Mouse (Mus musculus): ENCODE measurements around the gene Prdm16. TPM values are rescaled to one million over a fixed set of nuclear protein-coding genes. Genes with fewer than 3 reads are reported as not detected.

Prdm16 gene
- polyA plus RNA-seq, 1 experiment from 2014 or later, result 19.4 TPM

DNA sequence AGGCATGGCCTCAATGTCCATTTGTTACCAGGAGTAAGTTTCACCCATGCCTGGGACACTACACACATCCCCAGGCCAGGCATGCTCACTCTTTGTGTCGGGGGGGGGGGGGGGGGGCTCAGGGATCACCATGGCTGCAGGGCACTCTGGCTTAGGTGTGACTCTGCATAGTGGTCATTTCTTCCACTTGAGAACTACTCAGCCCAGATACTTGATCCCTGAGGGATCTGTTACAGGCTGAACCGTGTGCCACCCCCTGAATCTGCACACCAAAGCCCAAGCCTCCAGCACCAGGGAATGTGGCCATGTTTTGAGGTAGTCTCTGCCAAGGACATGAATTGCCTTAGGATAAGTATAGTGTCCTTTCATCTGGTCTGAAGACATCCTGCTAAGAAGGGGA, 123.0 kb downstream of the Prdm16 start:
- no peak for ATAC-seq (ENCODE audit: insufficient read depth)
- Histone ChIP-seq H3K27me3 (ENCODE audit: insufficient read depth, low read length) (no peaks in the 10 kb centered on the region), H3K4me3 (ENCODE audit: low read depth, low read length) (no peak overlapping the region), H3K4me2 (no peak overlapping the region), H3K9me3 (ENCODE audit: low read depth, low read length) (no peaks in the 10 kb centered on the region), H3K4me1 (ENCODE audit: insufficient read depth) (no peaks in the 10 kb centered on the region), H3K9ac (no peak overlapping the region), H3K27ac (ENCODE audit: low read depth) (no peak overlapping the region), H3K36me3 (ENCODE audit: insufficient read depth) (no peaks in the 10 kb centered on the region)
- WGBS, result 54% methylated on average over 2 of the region's 2 CpGs
- no peak for DNase-seq
- no peak for TF ChIP-seq CTCF (IDR thresholded peaks at IDR 0.05; ENCODE audit: low read depth)

DNA sequence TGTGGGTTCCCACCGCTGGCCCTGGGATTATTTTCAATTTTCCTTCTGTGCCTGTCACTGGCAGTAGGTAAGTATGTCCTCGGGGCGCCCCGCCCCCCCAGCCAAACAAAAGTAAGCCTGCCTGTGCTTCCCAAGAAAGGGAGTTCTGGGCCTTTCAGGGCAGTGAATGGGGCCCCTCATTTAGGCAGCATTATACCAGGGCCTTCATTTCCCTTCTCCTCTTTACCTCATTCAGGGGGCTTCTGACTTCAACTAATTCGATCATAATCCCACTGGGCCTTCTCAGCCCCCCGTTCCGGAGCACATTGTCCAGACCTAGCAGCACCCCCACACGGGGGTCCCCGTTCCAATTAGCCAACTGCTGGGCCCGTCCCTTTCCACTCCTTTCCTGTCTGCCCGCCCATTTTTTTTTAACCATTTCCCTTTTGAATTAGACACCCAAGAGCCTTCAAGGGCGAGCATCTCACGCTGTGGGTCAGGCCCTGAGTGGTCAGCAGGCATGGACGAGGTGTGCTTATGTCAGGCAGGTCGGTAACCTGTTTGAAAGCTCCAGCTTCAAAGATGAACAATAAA, 124.1 kb downstream of the Prdm16 start:
- Histone ChIP-seq H3K27me3 (ENCODE audit: insufficient read depth, low read length) (no peaks in the 10 kb centered on the region), H3K36me3 (ENCODE audit: insufficient read depth) (no peaks in the 10 kb centered on the region), H3K4me1 (ENCODE audit: insufficient read depth) (no peaks in the 10 kb centered on the region), H3K4me2 (no peak overlapping the region), H3K9me3 (ENCODE audit: low read depth, low read length) (no peaks in the 10 kb centered on the region), H3K4me3 (ENCODE audit: low read depth, low read length) (no peak overlapping the region), H3K9ac (no peak overlapping the region), H3K27ac (ENCODE audit: low read depth) (no peak overlapping the region)
- WGBS, result 57% methylated on average over 15 of the region's 15 CpGs
- ATAC-seq (ENCODE audit: insufficient read depth), result no peak
- no peak for DNase-seq
- no peak for TF ChIP-seq CTCF (IDR thresholded peaks at IDR 0.05; ENCODE audit: low read depth)

DNA sequence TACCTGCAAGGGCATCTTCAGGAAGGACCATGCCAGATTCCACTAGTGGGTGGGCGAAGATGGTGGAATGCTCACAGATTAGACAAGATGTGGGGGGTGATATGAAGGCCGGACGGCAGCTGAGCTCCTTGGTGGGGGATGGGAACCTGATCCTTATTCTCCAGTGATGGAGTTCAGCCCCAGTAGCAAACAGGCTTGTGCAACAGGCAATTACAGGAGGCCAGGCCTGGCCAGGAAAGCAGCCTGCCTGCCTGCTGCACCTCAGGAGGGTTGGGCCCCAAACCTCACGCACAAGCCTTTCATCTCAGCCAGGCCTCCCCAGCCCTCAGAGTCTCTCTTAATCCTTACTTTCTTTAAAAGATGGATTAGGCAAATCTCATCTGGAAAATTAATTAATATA, 124.9 kb downstream of the Prdm16 start:
- no peak overlapping the region for H3K4me3 ChIP-seq (ENCODE audit: low read depth, low read length)
- 61% methylated on average over 4 of the region's 4 CpGs for WGBS
- H3K36me3 ChIP-seq (ENCODE audit: insufficient read depth), result no peaks in the 10 kb centered on the region
- DNase-seq, result no peak
- H3K27me3 ChIP-seq (ENCODE audit: insufficient read depth, low read length), result 0 out of 2 replicates have a peak, but pooled peaks cover 4% of the 10 kb centered on the region
- no peak overlapping the region for H3K27ac ChIP-seq (ENCODE audit: low read depth)
- no peak for TF ChIP-seq CTCF (IDR thresholded peaks at IDR 0.05; ENCODE audit: low read depth)
- H3K9ac ChIP-seq, result no peak overlapping the region
- no peaks in the 10 kb centered on the region for H3K4me1 ChIP-seq (ENCODE audit: insufficient read depth)
- ATAC-seq (ENCODE audit: insufficient read depth), result no peak
- H3K4me2 ChIP-seq, result no peak overlapping the region
- no peaks in the 10 kb centered on the region for H3K9me3 ChIP-seq (ENCODE audit: low read depth, low read length)

DNA sequence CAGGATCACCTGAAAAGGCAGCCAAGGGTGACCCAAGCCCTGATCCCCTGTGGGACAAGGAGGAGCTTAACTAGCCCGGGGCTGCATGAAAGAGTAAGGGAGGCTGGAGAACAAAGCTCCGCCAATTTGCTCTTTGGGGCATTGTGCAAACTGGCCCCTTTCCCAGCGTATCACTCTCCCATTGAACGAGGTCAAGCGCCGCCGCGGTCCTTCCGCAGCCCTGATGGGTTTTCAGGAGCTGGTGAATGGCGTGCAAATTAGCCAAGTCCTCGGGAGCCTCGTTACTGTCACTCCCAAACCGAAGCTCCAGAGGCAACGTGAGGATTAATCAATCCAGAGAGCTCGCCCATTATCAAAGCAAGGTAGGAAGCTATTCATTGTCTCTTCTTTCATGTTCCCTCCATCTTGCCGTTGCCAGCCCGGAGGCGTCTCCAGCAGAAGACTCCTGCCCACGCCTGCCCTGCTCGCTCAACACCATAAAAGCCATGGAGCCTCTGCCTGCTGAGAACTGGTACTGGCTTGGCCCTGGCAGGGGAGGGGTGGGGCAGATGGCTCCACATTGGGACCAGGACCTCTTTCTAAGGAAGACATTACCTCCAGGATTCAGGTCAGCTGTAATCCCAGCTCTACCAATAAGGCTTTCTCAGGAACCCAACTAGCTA, 129.8 kb downstream of the Prdm16 start:
- Histone ChIP-seq H3K4me2 (no peak overlapping the region), H3K9me3 (ENCODE audit: low read depth, low read length) (no peaks in the 10 kb centered on the region), H3K4me1 (ENCODE audit: insufficient read depth) (0 out of 2 replicates have a peak, but pooled peaks cover 3% of the 10 kb centered on the region), H3K9ac (no peak overlapping the region), H3K4me3 (ENCODE audit: low read depth, low read length) (no peak overlapping the region), H3K27ac (ENCODE audit: low read depth) (no peak overlapping the region), H3K36me3 (ENCODE audit: insufficient read depth) (no peaks in the 10 kb centered on the region), H3K27me3 (ENCODE audit: insufficient read depth, low read length) (peaks cover 16% of the 10 kb centered on the region)
- TF ChIP-seq CTCF (IDR thresholded peaks at IDR 0.05; ENCODE audit: low read depth), result no peak
- 25% methylated on average over 20 of the region's 20 CpGs for WGBS
- DNase-seq, result no peak
- ATAC-seq (ENCODE audit: insufficient read depth), result no peak

DNA sequence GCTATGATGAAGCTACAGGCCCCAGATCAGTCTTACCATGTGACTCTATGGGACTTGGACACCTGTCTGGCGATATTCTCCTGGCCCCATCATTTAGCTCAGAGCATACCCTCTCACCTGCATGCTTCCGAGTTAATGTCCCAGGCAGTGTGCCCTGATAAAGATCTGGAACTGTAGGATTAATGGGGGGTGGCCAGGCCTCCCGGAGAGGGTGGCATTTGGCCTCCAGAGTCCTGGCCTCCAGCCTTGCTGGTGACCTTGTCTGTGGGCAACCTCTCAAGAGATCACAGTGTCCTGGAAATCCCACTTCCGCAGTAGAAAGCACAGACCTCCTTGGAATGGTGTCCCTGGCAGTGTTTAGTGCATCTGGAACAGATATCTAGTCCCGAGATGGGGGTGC, 131.4 kb downstream of the Prdm16 start:
- H3K4me1 ChIP-seq (ENCODE audit: insufficient read depth), result peaks cover 11% of the 10 kb centered on the region
- H3K4me2 ChIP-seq, result no peak overlapping the region
- no peak overlapping the region for H3K27ac ChIP-seq (ENCODE audit: low read depth)
- no peaks in the 10 kb centered on the region for H3K36me3 ChIP-seq (ENCODE audit: insufficient read depth)
- DNase-seq (no peak), ATAC-seq (ENCODE audit: insufficient read depth) (no peak)
- H3K4me3 ChIP-seq (ENCODE audit: low read depth, low read length), result no peak overlapping the region
- no peak for TF ChIP-seq CTCF (IDR thresholded peaks at IDR 0.05; ENCODE audit: low read depth)
- H3K9me3 ChIP-seq (ENCODE audit: low read depth, low read length), result no peaks in the 10 kb centered on the region
- WGBS, result 79% methylated on average over 5 of the region's 5 CpGs
- peaks cover 24% of the 10 kb centered on the region for H3K27me3 ChIP-seq (ENCODE audit: insufficient read depth, low read length)
- H3K9ac ChIP-seq, result no peak overlapping the region

DNA sequence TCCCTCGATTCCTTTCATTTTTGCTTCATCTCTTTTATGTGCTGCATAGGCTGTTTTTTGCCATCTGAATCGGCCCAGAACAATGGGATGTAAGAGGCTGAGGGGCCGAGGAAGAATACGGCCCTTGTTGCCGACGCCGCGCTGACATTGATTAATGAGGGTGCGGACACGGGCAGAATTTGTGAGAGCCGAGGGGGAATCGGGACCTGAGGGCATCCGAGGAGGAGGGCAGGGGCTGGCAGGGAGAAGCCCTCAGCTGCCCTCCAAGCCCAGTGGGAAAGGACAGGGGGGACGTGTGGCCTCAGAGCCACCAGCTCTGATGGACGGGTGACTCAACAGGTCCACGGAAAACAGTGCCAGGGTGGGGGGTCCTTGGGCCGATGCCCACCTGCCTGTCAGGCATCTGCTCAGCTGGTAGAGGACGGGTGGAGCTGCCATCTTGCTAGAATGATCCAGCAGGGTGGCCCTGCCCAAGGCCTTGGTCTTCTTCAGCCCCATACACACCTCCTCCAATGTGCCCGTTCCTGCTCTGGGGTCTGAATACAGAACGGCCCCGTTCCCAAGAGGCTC, 133.3 kb downstream of the Prdm16 start:
- no peak for TF ChIP-seq CTCF (IDR thresholded peaks at IDR 0.05; ENCODE audit: low read depth)
- H3K4me2 ChIP-seq, result no peak overlapping the region
- peaks cover 24% of the 10 kb centered on the region for H3K27me3 ChIP-seq (ENCODE audit: insufficient read depth, low read length)
- H3K36me3 ChIP-seq (ENCODE audit: insufficient read depth), result no peaks in the 10 kb centered on the region
- no peak overlapping the region for H3K27ac ChIP-seq (ENCODE audit: low read depth)
- no peak for DNase-seq
- H3K4me1 ChIP-seq (ENCODE audit: insufficient read depth), result peaks cover 19% of the 10 kb centered on the region
- 40% methylated on average over 21 of the region's 21 CpGs for WGBS
- no peaks in the 10 kb centered on the region for H3K9me3 ChIP-seq (ENCODE audit: low read depth, low read length)
- no peak overlapping the region for H3K4me3 ChIP-seq (ENCODE audit: low read depth, low read length)
- no peak overlapping the region for H3K9ac ChIP-seq
- no peak for ATAC-seq (ENCODE audit: insufficient read depth)

DNA sequence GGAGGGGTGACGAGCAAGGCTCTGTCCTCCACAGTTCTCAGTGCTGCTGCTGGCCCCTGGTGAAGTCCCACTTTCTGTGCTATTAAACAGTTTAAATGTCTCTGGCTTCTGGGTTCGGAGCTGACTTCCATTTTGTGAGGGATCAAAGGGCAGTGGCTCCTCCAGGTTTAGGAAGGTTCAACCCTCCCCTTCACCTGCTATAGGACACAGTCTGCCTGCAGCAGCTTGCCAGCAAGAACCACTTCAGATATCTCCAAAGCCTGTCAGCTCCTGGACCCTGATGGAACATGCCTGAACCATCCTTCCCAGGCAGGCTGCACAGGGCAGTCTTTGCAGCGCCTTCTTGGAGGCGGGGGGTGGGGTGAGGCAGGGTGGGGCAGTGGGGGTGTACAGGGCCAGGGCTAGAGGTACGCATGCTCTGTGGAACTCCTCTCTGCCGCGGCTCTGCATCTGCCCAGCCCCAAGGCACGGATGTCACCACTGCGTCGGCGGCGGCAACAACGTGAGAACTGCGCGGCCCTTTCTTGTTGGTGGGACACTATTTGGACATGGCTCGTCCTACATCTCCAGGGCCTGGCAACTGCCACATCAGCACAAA, 134.2 kb downstream of the Prdm16 start:
- Histone ChIP-seq H3K36me3 (ENCODE audit: insufficient read depth) (no peaks in the 10 kb centered on the region), H3K4me2 (no peak overlapping the region), H3K9ac (no peak overlapping the region), H3K27ac (ENCODE audit: low read depth) (no peak overlapping the region), H3K4me3 (ENCODE audit: low read depth, low read length) (no peak overlapping the region), H3K4me1 (ENCODE audit: insufficient read depth) (peaks cover 23% of the 10 kb centered on the region), H3K27me3 (ENCODE audit: insufficient read depth, low read length) (peaks cover 24% of the 10 kb centered on the region), H3K9me3 (ENCODE audit: low read depth, low read length) (no peaks in the 10 kb centered on the region)
- ATAC-seq (ENCODE audit: insufficient read depth), result no peak
- DNase-seq, result no peak
- TF ChIP-seq CTCF (IDR thresholded peaks at IDR 0.05; ENCODE audit: low read depth), result no peak
- 68% methylated on average over 16 of the region's 16 CpGs for WGBS
